Mouse (Mus musculus) ES-E14 (cell line): ENCODE measurements around the gene Inpp5d. TPM values are rescaled to one million over a fixed set of nuclear protein-coding genes. Genes with fewer than 3 reads are reported as not detected.
"Not testable (repeated sequence)": the region's sequence is repeated elsewhere in the genome, so short reads cannot be mapped to it uniquely, and the experiment has no call there.

ENCODE experiments used
- DNase-seq: peaks from one replicate; pipeline ENCODE4 v3.0.0-alpha.2; 2013; ENCODE audit warnings: low read depth, low spot score
- H3K27ac ChIP-seq: 2 replicates; pipeline ENCODE4 v1.5.1; 2012; ENCODE audit warnings: low read depth, mild to moderate bottlenecking, low read length, moderate library complexity, mixed read lengths; ENCODE audit not compliant: poor library complexity, insufficient read depth, severe bottlenecking
- H3K36me3 ChIP-seq: 2 replicates; pipeline ENCODE4 v1.6.1; 2012; ENCODE audit warnings: mild to moderate bottlenecking, low read length, moderate library complexity, mixed read lengths; ENCODE audit not compliant: control insufficient read depth, poor library complexity, insufficient read depth, severe bottlenecking
- H3K4me1 ChIP-seq, 2 experiments: fragments of 150-350 bp in 1 of 2; sonication (generic) in 1 of 2; 2 replicates each; pipeline ENCODE4 v1.6.1; 2012; ENCODE audit warnings: low read length in 2 of 2, mild to moderate bottlenecking in 1 of 2, mixed read lengths in 1 of 2; ENCODE audit not compliant: control insufficient read depth in 2 of 2, insufficient read depth in 2 of 2, poor library complexity in 1 of 2
- H3K4me3 ChIP-seq, 2 experiments: fragments of 150-350 bp in 1 of 2; sonication (generic) in 1 of 2; 2 replicates each; pipeline ENCODE4 v1.5.1; 2012; ENCODE audit warnings: low read length in 2 of 2, low read depth in 1 of 2, mild to moderate bottlenecking in 1 of 2, mixed read lengths in 1 of 2; ENCODE audit not compliant: insufficient read depth in 1 of 2, poor library complexity in 1 of 2, severe bottlenecking in 1 of 2
- H3K9ac ChIP-seq: 2 replicates; pipeline ENCODE4 v1.6.1; 2012; ENCODE audit warnings: low read depth, mild to moderate bottlenecking, low read length, mixed read lengths; ENCODE audit not compliant: poor library complexity, insufficient read depth, severe bottlenecking
- H3K9me3 ChIP-seq: fragments of 150-350 bp; sonication (generic); 2 replicates; pipeline ENCODE4 v1.6.1; 2012; ENCODE audit warnings: low read depth, mild to moderate bottlenecking, low read length; ENCODE audit not compliant: control insufficient read depth, insufficient read depth
- CHD2 ChIP-seq: IDR thresholded peaks from 2 replicates; pipeline ENCODE4 v1.6.1; 2014; ENCODE audit warnings: mild to moderate bottlenecking, low read depth, low read length, inconsistent platforms
- HCFC1 ChIP-seq: IDR thresholded peaks from 2 replicates; pipeline ENCODE4 v1.6.1; 2012; ENCODE audit warnings: low read length, inconsistent platforms, borderline replicate concordance; ENCODE audit not compliant: insufficient read depth
- MAFK ChIP-seq: IDR thresholded peaks from 2 replicates; pipeline ENCODE4 v1.6.1; 2014; ENCODE audit warnings: mild to moderate bottlenecking, low read depth, low read length, inconsistent platforms; ENCODE audit not compliant: insufficient read depth
- ZC3H11A ChIP-seq: IDR thresholded peaks from 2 replicates; pipeline ENCODE4 v1.6.1; 2012; ENCODE audit warnings: low read depth, mild to moderate bottlenecking, inconsistent platforms, low read length, borderline replicate concordance
- ZNF384 ChIP-seq: IDR thresholded peaks from 2 replicates; pipeline ENCODE4 v1.6.1; 2012; ENCODE audit warnings: low read depth, low read length, inconsistent platforms
- in situ Hi-C, 2 experiments: fragments of 600-800 bp; cut with MboI; formaldehyde crosslinking; loops; one replicate each; pipeline ENCODE4 v1.15.1; 2025; ENCODE audit warnings: low sequenced_read_pairs in 2 of 2, inconsistent platforms in 1 of 2; ENCODE audit not compliant: unreplicated experiment in 2 of 2
- total RNA-seq: library from RNA; depleted of rRNA; stranded (reverse); fragments of 300-350 nt; gene quantifications from 2 replicates; pipeline ENCODE4 v1.2.3, GENCODE M21; 2012

Inpp5d gene
- total RNA-seq, 1 experiment, result 39.5 TPM

GRCm38 (mm10) chr1:87679089-87679488, 59.0 kb downstream of the Inpp5d start:
- no peak for DNase-seq
- no peak for TF ChIP-seq ZC3H11A
- no peak for TF ChIP-seq CHD2
- TF ChIP-seq MAFK, result no peak
- no peak for TF ChIP-seq HCFC1
- TF ChIP-seq ZNF384, result no peak

GRCm38 (mm10) chr1:87680950-87681349, 60.8 kb downstream of the Inpp5d start:
- peaks cover 67% of the 10 kb centered on the region for H3K36me3 ChIP-seq
- in situ Hi-C loops, result no loop called here
- DNase-seq, result no peak
- no peak overlapping the region for H3K4me3 ChIP-seq
- TF ChIP-seq ZNF384 (no peak), CHD2 (no peak), MAFK (no peak), ZC3H11A (no peak), HCFC1 (no peak)
- no peak overlapping the region for H3K27ac ChIP-seq
- peaks cover 0 to 29% of the 10 kb centered on the region in 2 experiments; a peak in 2 of 4 replicates for H3K4me1 ChIP-seq
- no peak overlapping the region for H3K9ac ChIP-seq
- H3K9me3 ChIP-seq, result no peaks in the 10 kb centered on the region

More at GRCm38 (mm10) chr1:87679089-87679488, 59.0 kb downstream of the Inpp5d start:
- no peak overlapping the region for H3K4me3 ChIP-seq
- in situ Hi-C loops, result no loop called here
- H3K9me3 ChIP-seq, result no peaks in the 10 kb centered on the region
- no peak overlapping the region for H3K27ac ChIP-seq
- H3K36me3 ChIP-seq, result peaks cover 49% of the 10 kb centered on the region
- peaks cover 13 to 22% of the 10 kb centered on the region in 2 experiments for H3K4me1 ChIP-seq
- H3K9ac ChIP-seq, result 0 out of 2 replicates have a peak overlapping the region, but pooled peaks have one; percentile 28

GRCm38 (mm10) chr1:87682473-87682872, 62.4 kb downstream of the Inpp5d start:
- H3K4me3 ChIP-seq, H3K27ac ChIP-seq, H3K9ac ChIP-seq, in situ Hi-C loops, H3K9me3 ChIP-seq, DNase-seq: not testable (repeated sequence)
- H3K36me3 ChIP-seq, result peaks cover 69% of the 10 kb centered on the region
- H3K4me1 ChIP-seq, result peaks cover 0 to 30% of the 10 kb centered on the region in 2 experiments; a peak in 2 of 4 replicates

GRCm38 (mm10) chr1:87684071-87684470, 64.0 kb downstream of the Inpp5d start:
- in situ Hi-C loops, result no loop called here
- TF ChIP-seq HCFC1, result no peak
- TF ChIP-seq ZNF384, result no peak
- TF ChIP-seq ZC3H11A, result no peak
- TF ChIP-seq CHD2, result no peak
- TF ChIP-seq MAFK, result no peak

GRCm38 (mm10) chr1:87684791-87685190, 64.7 kb downstream of the Inpp5d start:
- Histone ChIP-seq H3K9ac (no peak overlapping the region), H3K4me3 (no peak overlapping the region), H3K36me3 (peaks cover 65% of the 10 kb centered on the region), H3K9me3 (no peaks in the 10 kb centered on the region), H3K27ac (no peak overlapping the region), H3K4me1 (peaks cover 0 to 25% of the 10 kb centered on the region in 2 experiments; a peak in 2 of 4 replicates)
- no peak for TF ChIP-seq CHD2
- no peak for TF ChIP-seq ZC3H11A
- no peak for TF ChIP-seq HCFC1
- no peak for TF ChIP-seq MAFK
- TF ChIP-seq ZNF384, result no peak
- no peak for DNase-seq
- in situ Hi-C loops, result no loop called here

More at GRCm38 (mm10) chr1:87684071-87684470, 64.0 kb downstream of the Inpp5d start:
- no peak overlapping the region for H3K4me3 ChIP-seq
- H3K9me3 ChIP-seq, result no peaks in the 10 kb centered on the region
- H3K9ac ChIP-seq, result no peak overlapping the region
- no peak overlapping the region for H3K27ac ChIP-seq
- peaks cover 65% of the 10 kb centered on the region for H3K36me3 ChIP-seq
- H3K4me1 ChIP-seq, result peaks cover 0 to 22% of the 10 kb centered on the region in 2 experiments; a peak in 2 of 4 replicates
- no peak for DNase-seq
